ENCODE assay signal across 43 mouse cellular contexts in the genomic region with DNA sequence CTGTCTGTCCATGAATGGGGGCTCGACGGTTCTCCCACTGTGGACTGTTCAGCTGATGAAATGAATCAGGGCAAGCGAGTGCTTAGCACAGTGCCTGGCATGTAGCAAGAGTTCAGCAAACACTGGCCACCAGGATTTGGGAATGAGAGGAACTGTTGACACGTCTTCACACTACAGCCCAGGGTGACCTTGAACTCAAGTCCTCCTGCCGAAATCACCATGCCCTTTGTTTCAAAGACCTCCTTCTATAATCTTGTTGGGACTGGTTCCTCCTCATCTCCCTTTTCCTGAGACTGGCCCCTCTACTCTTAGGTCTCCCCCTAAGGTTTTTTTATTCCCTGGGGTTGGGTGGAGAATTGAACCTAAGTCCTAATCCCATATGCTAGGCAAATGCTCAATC. TPM values are rescaled to one million over a fixed set of nuclear protein-coding genes. Genes with fewer than 3 reads are reported as not detected.
"Had no signal": no experiment of that assay in that cellular context is flagged by ENCODE, and none has a peak within 500 bp of the region (broad histone marks: within the 10 kb centered on the region; RNA-seq: fewer than 3 reads in every experiment).

No protein-coding gene starts in this region.

- ATAC-seq: liver, embryonic 12.5 days; liver, postnatal 0 days; lung, postnatal 0 days; midbrain, embryonic 13.5 days; midbrain, embryonic 15.5 days; midbrain, embryonic 16.5 days had no signal

- H3K9me3 ChIP-seq: limb, embryonic 10.5 days; limb, embryonic 12.5 days; limb, embryonic 15.5 days; lung, embryonic 15.5 days; midbrain, embryonic 15.5 days had no signal

- H3K9ac ChIP-seq: limb, embryonic 12.5 days; limb, embryonic 13.5 days; limb, embryonic 15.5 days; liver, embryonic 12.5 days; liver, embryonic 13.5 days; liver, embryonic 14.5 days; liver, embryonic 15.5 days; liver, postnatal 0 days; lung, embryonic 14.5 days; lung, embryonic 15.5 days; midbrain, embryonic 12.5 days; midbrain, embryonic 13.5 days; midbrain, embryonic 15.5 days; neural tube, embryonic 12.5 days had no signal

- H3K27me3 ChIP-seq: limb, embryonic 12.5 days; limb, embryonic 13.5 days; limb, embryonic 15.5 days; lung, embryonic 15.5 days; midbrain, embryonic 12.5 days; midbrain, embryonic 13.5 days; midbrain, embryonic 15.5 days; neural tube, embryonic 12.5 days had no signal

- H3K36me3 ChIP-seq: limb, embryonic 10.5 days; limb, embryonic 12.5 days; limb, embryonic 13.5 days; limb, embryonic 15.5 days; liver, embryonic 12.5 days; liver, embryonic 13.5 days; liver, embryonic 15.5 days; lung, embryonic 15.5 days; midbrain, embryonic 10.5 days; midbrain, embryonic 12.5 days; midbrain, embryonic 13.5 days; midbrain, embryonic 15.5 days; neural tube, embryonic 12.5 days had no signal

- H3K4me2 ChIP-seq: limb, embryonic 12.5 days; limb, embryonic 13.5 days; limb, embryonic 15.5 days; liver, embryonic 11.5 days; liver, embryonic 12.5 days; liver, embryonic 13.5 days; liver, embryonic 15.5 days; lung, embryonic 14.5 days; lung, embryonic 15.5 days; midbrain, embryonic 11.5 days; midbrain, embryonic 12.5 days; midbrain, embryonic 13.5 days; midbrain, embryonic 15.5 days; neural tube, embryonic 12.5 days had no signal

- DNase-seq: left cerebral cortex, postnatal 4 days; liver; liver, embryonic 13.5 days; liver, postnatal 0 days; lung, adult 18-20 months; lung, adult 2 months; lung, embryonic 14.5 days; lung, postnatal 10 days; lung, postnatal 14 days; lung, postnatal 36 days; lung, postnatal 4 days; midbrain, embryonic 14.5 days had no signal

- H3K27ac ChIP-seq: limb, embryonic 10.5 days; limb, embryonic 12.5 days; limb, embryonic 13.5 days; limb, embryonic 15.5 days; liver, embryonic 12.5 days; liver, embryonic 13.5 days; liver, embryonic 14.5 days; liver, embryonic 15.5 days; lung, embryonic 15.5 days; macrophage; midbrain, embryonic 10.5 days; midbrain, embryonic 12.5 days; midbrain, embryonic 13.5 days; midbrain, embryonic 15.5 days; neural tube, embryonic 12.5 days had no signal

- H3K4me3 ChIP-seq: limb, embryonic 10.5 days; limb, embryonic 12.5 days; limb, embryonic 13.5 days; limb, embryonic 15.5 days; liver, embryonic 12.5 days; liver, embryonic 13.5 days; liver, embryonic 15.5 days; lung, embryonic 15.5 days; megakaryocyte, embryonic 14.5 days; midbrain, embryonic 10.5 days; midbrain, embryonic 12.5 days; midbrain, embryonic 13.5 days; midbrain, embryonic 15.5 days; myocyte; neural tube, embryonic 12.5 days had no signal

RNA-seq across cellular contexts. Expression of gene Trim63, which starts 2.6 kb away (rescaled TPM):
- total RNA-seq: megakaryocyte progenitor cell, adult 5-6 weeks; megakaryocyte, adult 5-6 weeks; megakaryocyte-erythroid progenitor cell, adult 5-6 weeks; monocyte, adult 5-6 weeks had no signal
- polyA plus RNA-seq: liver, adult 2 months; lung, embryonic 14.5 days; macrophage; midbrain, embryonic 11.5 days had no signal

RNA-seq across cellular contexts. Expression of gene Slc30a2, which starts 30.6 kb away (rescaled TPM):
- total RNA-seq: left cerebral cortex, postnatal 10 days; left cerebral cortex, postnatal 25 days; left cerebral cortex, postnatal 36 days; left cerebral cortex, postnatal 4 days; megakaryocyte-erythroid progenitor cell, adult 5-6 weeks; midbrain, postnatal 0 days; monocyte, adult 5-6 weeks had no signal
- polyA plus RNA-seq: limb, embryonic 10.5 days; limb, embryonic 11.5 days; liver, adult 2 months; liver, embryonic 11.5 days; liver, embryonic 12.5 days; liver, embryonic 13.5 days; liver, postnatal 0 days; macrophage; midbrain, embryonic 11.5 days; midbrain, embryonic 14.5 days; neural tube, embryonic 11.5 days; neural tube, embryonic 12.5 days had no signal

RNA-seq across cellular contexts. Expression of gene Grrp1, which starts 58.4 kb away (rescaled TPM):
- total RNA-seq: megakaryocyte progenitor cell, adult 5-6 weeks; megakaryocyte, adult 5-6 weeks; monocyte, adult 5-6 weeks had no signal
- polyA plus RNA-seq: macrophage had no signal
